Mouse (Mus musculus) ES-Bruce4 (cell line): Measurements from ENCODE around the gene Neurl1a.

ENCODE experiments used
- CTCF ChIP-seq: IDR thresholded peaks from one replicate; pipeline ENCODE4 v1.8.1; 2011; ENCODE audit warnings: low read depth, low read length
- EP300 ChIP-seq: IDR thresholded peaks from 2 replicates; pipeline ENCODE4 v1.6.1; 2011; ENCODE audit warnings: low read depth, low read length; ENCODE audit not compliant: insufficient read depth
- POLR2A ChIP-seq: IDR thresholded peaks from one replicate; pipeline ENCODE4 v1.8.1; 2011; ENCODE audit warnings: low read length; ENCODE audit not compliant: insufficient read depth

GRCm38 (mm10) chr19:47128835-47129234 is 49.8 kb upstream of the Neurl1a start:
- TF ChIP-seq CTCF = no peak
- TF ChIP-seq POLR2A = no peak
- no peak for TF ChIP-seq EP300
